Mouse (Mus musculus) forebrain, embryonic 10.5 days (tissue): ENCODE data around the gene Aldh4a1. TPM values are rescaled to one million over a fixed set of nuclear protein-coding genes. Genes with fewer than 3 reads are reported as not detected.
A peak's percentile ranks its signal among the peaks of the same experiment; 100 is the strongest.

Experiments used
- DNase-seq: peaks from one replicate; pipeline ENCODE4 v3.0.0-alpha.2; 2017; ENCODE audit warnings: low spot score; ENCODE audit errors: extremely low spot score
- H3K27ac ChIP-seq: fragments of 300-500 bp; sonication (generic); 2 replicates; pipeline ENCODE4 v1.5.1; 2016; ENCODE audit warnings: mild to moderate bottlenecking
- H3K27me3 ChIP-seq: fragments of 300-500 bp; sonication (generic); 2 replicates; pipeline ENCODE4 v1.6.1; 2016; ENCODE audit warnings: mild to moderate bottlenecking; ENCODE audit not compliant: poor library complexity, severe bottlenecking
- H3K36me3 ChIP-seq: fragments of 300-500 bp; sonication (generic); replicated peaks from 2 replicates; pipeline ENCODE4 v1.6.1; 2016; ENCODE audit warnings: mild to moderate bottlenecking, moderate library complexity
- H3K4me1 ChIP-seq: fragments of 300-500 bp; sonication (generic); 2 replicates; pipeline ENCODE4 v1.6.1; 2016
- H3K4me3 ChIP-seq: fragments of 300-500 bp; sonication (generic); 2 replicates; pipeline ENCODE4 v1.5.1; 2016; ENCODE audit warnings: mild to moderate bottlenecking, moderate library complexity
- H3K9me3 ChIP-seq: fragments of 300-500 bp; sonication (generic); 2 replicates; pipeline ENCODE4 v1.6.1; 2016; ENCODE audit warnings: mild to moderate bottlenecking, moderate library complexity
- WGBS: fragments of 180-500 bp; shearing (Covaris S2); methylation state at CpG from one replicate; pipeline ENCODE4 v1.1.7; 2016; 5-methylcytosine and 5-hydroxymethylcytosine counted together
- polyA plus RNA-seq: library from polyadenylated mRNA; unstranded; fragments of >200 nt; fragmentation: Nextera tagmentation; extraction: Ambion mirVana; gene quantifications from 2 replicates; pipeline ENCODE4 v1.2.1, GENCODE M21; 2016

Gene Aldh4a1
- polyA plus RNA-seq, 1 experiment from 2014 or later = 22.8 TPM

GRCm38 (mm10) chr4:139581427-139582051, 41.1 kb upstream of the Aldh4a1 start:
- H3K27me3 ChIP-seq = peaks cover 10% of the 10 kb centered on the region
- H3K9me3 ChIP-seq = no peaks in the 10 kb centered on the region
- H3K4me3 ChIP-seq = peak overlapping the region; percentile 27; the same call in 1 of the 2 replicates
- DNase-seq = no peak
- peaks cover 87% of the 10 kb centered on the region for H3K4me1 ChIP-seq
- H3K27ac ChIP-seq = peak overlapping the region; percentile 88
- H3K36me3 ChIP-seq = no peaks in the 10 kb centered on the region
- WGBS = 71% methylated on average over 6 of the region's 6 CpGs

- WGBS = 85% methylated on average over 6 of the region's 6 CpGs
- H3K27ac ChIP-seq = peak overlapping the region; percentile 88; the same call in 1 of the 2 replicates
- H3K36me3 ChIP-seq = no peaks in the 10 kb centered on the region
- H3K27me3 ChIP-seq = peaks cover 2% of the 10 kb centered on the region
- no peak overlapping the region for H3K4me3 ChIP-seq
- no peaks in the 10 kb centered on the region for H3K9me3 ChIP-seq
- peaks cover 86% of the 10 kb centered on the region for H3K4me1 ChIP-seq
- DNase-seq = no peak
These were observed 40.3 kb upstream of the Aldh4a1 start for GRCm38 (mm10) chr4:139582346-139582745.

GRCm38 (mm10) chr4:139582903-139583302, 39.8 kb upstream of the Aldh4a1 start:
- 40% methylated on average over 3 of the region's 3 CpGs for WGBS
- Histone ChIP-seq H3K4me1 (peaks cover 92% of the 10 kb centered on the region), H3K27ac (peak overlapping the region; percentile 12; the same call in 1 of the 2 replicates), H3K4me3 (no peak overlapping the region), H3K9me3 (no peaks in the 10 kb centered on the region), H3K27me3 (no peaks in the 10 kb centered on the region), H3K36me3 (no peaks in the 10 kb centered on the region)
- DNase-seq = no peak

GRCm38 (mm10) chr4:139583629-139584245, 38.9 kb upstream of the Aldh4a1 start:
- DNase-seq = no peak
- Histone ChIP-seq H3K4me1 (peaks cover 87% of the 10 kb centered on the region), H3K9me3 (no peaks in the 10 kb centered on the region), H3K4me3 (no peak overlapping the region), H3K36me3 (no peaks in the 10 kb centered on the region), H3K27me3 (no peaks in the 10 kb centered on the region), H3K27ac (peak overlapping the region; percentile 51; the same call in 1 of the 2 replicates)
- WGBS = 84% methylated on average over 11 of the region's 11 CpGs

GRCm38 (mm10) chr4:139584704-139585103, 38.0 kb upstream of the Aldh4a1 start:
- Histone ChIP-seq H3K4me1 (peaks cover 83% of the 10 kb centered on the region), H3K9me3 (no peaks in the 10 kb centered on the region)
- DNase-seq = no peak

GRCm38 (mm10) chr4:139585713-139586112, 37.0 kb upstream of the Aldh4a1 start:
- H3K36me3 ChIP-seq = no peaks in the 10 kb centered on the region
- H3K27me3 ChIP-seq = no peaks in the 10 kb centered on the region
- no peaks in the 10 kb centered on the region for H3K9me3 ChIP-seq
- peaks cover 83% of the 10 kb centered on the region for H3K4me1 ChIP-seq
- WGBS = 93% methylated on average over 7 of the region's 7 CpGs
- H3K27ac ChIP-seq = no peak overlapping the region
- H3K4me3 ChIP-seq = no peak overlapping the region
- no peak for DNase-seq

More at GRCm38 (mm10) chr4:139584704-139585103, 38.0 kb upstream of the Aldh4a1 start:
- no peaks in the 10 kb centered on the region for H3K36me3 ChIP-seq
- no peaks in the 10 kb centered on the region for H3K27me3 ChIP-seq
- H3K27ac ChIP-seq = peak overlapping the region; percentile 51
- H3K4me3 ChIP-seq = no peak overlapping the region
- WGBS = 77% methylated on average over 11 of the region's 11 CpGs

GRCm38 (mm10) chr4:139587370-139587769, 35.3 kb upstream of the Aldh4a1 start:
- H3K4me1 ChIP-seq = peaks cover 67% of the 10 kb centered on the region
- no peaks in the 10 kb centered on the region for H3K36me3 ChIP-seq
- no peaks in the 10 kb centered on the region for H3K9me3 ChIP-seq
- no peak overlapping the region for H3K4me3 ChIP-seq
- DNase-seq = no peak
- H3K27me3 ChIP-seq = no peaks in the 10 kb centered on the region
- WGBS = 82% methylated on average over 4 of the region's 4 CpGs
- peak overlapping the region; percentile 59 for H3K27ac ChIP-seq

- peak overlapping the region; percentile 59 for H3K27ac ChIP-seq
- no peak overlapping the region for H3K4me3 ChIP-seq
- WGBS = 70% methylated on average over 4 of the region's 4 CpGs
- no peaks in the 10 kb centered on the region for H3K36me3 ChIP-seq
- no peak for DNase-seq
- peaks cover 63% of the 10 kb centered on the region for H3K4me1 ChIP-seq
- no peaks in the 10 kb centered on the region for H3K9me3 ChIP-seq
- H3K27me3 ChIP-seq = no peaks in the 10 kb centered on the region
These were observed 34.9 kb upstream of the Aldh4a1 start for GRCm38 (mm10) chr4:139587773-139588172.

- DNase-seq = no peak
- 50% methylated on average over 5 of the region's 5 CpGs for whole genome bisulfite sequencing
- H3K4me1 ChIP-seq = peaks cover 59% of the 10 kb centered on the region
- H3K9me3 ChIP-seq = no peaks in the 10 kb centered on the region
- no peak overlapping the region for H3K4me3 ChIP-seq
- no peaks in the 10 kb centered on the region for H3K36me3 ChIP-seq
- no peaks in the 10 kb centered on the region for H3K27me3 ChIP-seq
- H3K27ac ChIP-seq = peak overlapping the region; percentile 77
These were observed 33.2 kb upstream of the Aldh4a1 start for GRCm38 (mm10) chr4:139589351-139590027.

- Histone ChIP-seq H3K9me3 (no peaks in the 10 kb centered on the region), H3K27me3 (no peaks in the 10 kb centered on the region), H3K27ac (peak overlapping the region; percentile 77), H3K4me3 (no peak overlapping the region), H3K4me1 (peaks cover 57% of the 10 kb centered on the region), H3K36me3 (no peaks in the 10 kb centered on the region)
- WGBS = 47% methylated on average over 4 of the region's 4 CpGs
- DNase-seq = no peak
These were observed 32.2 kb upstream of the Aldh4a1 start for GRCm38 (mm10) chr4:139590446-139590845.

- 84% methylated on average over 7 of the region's 7 CpGs for WGBS
- no peak for DNase-seq
- 0 out of 2 replicates have a peak overlapping the region, but pooled peaks have one; percentile 7 for H3K27ac ChIP-seq
- peaks cover 7% of the 10 kb centered on the region for H3K27me3 ChIP-seq
- H3K36me3 ChIP-seq = no peaks in the 10 kb centered on the region
- peaks cover 61% of the 10 kb centered on the region for H3K4me1 ChIP-seq
- no peak overlapping the region for H3K4me3 ChIP-seq
- no peaks in the 10 kb centered on the region for H3K9me3 ChIP-seq
These were observed 29.8 kb upstream of the Aldh4a1 start for GRCm38 (mm10) chr4:139592895-139593294.

- peaks cover 64% of the 10 kb centered on the region for H3K4me1 ChIP-seq
- H3K36me3 ChIP-seq = no peaks in the 10 kb centered on the region
- no peak for DNase-seq
- H3K27me3 ChIP-seq = peaks cover 10% of the 10 kb centered on the region
- H3K9me3 ChIP-seq = no peaks in the 10 kb centered on the region
- no peak overlapping the region for H3K4me3 ChIP-seq
- 78% methylated on average over 6 of the region's 6 CpGs for WGBS
- 0 out of 2 replicates have a peak overlapping the region, but pooled peaks have one; percentile 7 for H3K27ac ChIP-seq
These were observed 29.3 kb upstream of the Aldh4a1 start for GRCm38 (mm10) chr4:139593383-139593782.

GRCm38 (mm10) chr4:139594062-139594461, 28.6 kb upstream of the Aldh4a1 start:
- Histone ChIP-seq H3K27me3 (peaks cover 10% of the 10 kb centered on the region), H3K4me1 (peaks cover 71% of the 10 kb centered on the region), H3K9me3 (no peaks in the 10 kb centered on the region), H3K4me3 (no peak overlapping the region), H3K27ac (peak overlapping the region; percentile 25; the same call in 1 of the 2 replicates), H3K36me3 (no peaks in the 10 kb centered on the region)
- 46% methylated on average over 3 of the region's 3 CpGs for WGBS
- DNase-seq = no peak
